In the genomic region with DNA sequence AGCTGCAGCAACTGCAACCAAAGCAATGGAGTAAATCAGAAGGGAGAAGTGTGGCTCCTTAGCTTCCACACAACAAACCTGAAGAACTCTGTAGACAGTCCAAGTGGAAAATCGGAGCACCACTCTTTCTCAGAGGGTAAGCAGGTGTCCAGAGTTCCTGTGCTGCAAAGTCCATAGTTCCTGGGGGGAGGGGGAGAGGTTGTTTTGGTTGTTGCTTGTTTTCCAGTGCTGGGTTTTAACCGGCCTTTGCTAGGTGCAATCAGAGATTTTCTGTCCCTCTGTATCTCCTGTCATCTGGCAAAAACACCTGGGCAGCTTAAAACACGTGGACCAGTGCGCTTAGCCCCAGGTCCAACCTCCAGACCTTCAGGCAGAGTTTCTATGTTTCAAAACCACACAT, we compare ENCODE assay signal across 24 mouse cellular contexts. TPM values are rescaled to one million over a fixed set of nuclear protein-coding genes. Genes with fewer than 3 reads are reported as not detected.
"Had no signal": no experiment of that assay in that cellular context is flagged by ENCODE, and none has a peak within 500 bp of the region (broad histone marks: within the 10 kb centered on the region; RNA-seq: fewer than 3 reads in every experiment).

No protein-coding gene starts in this region.

- H3K4me2 ChIP-seq: limb, embryonic 13.5 days; liver, embryonic 12.5 days; liver, embryonic 15.5 days; neural tube, embryonic 12.5 days; neural tube, embryonic 15.5 days had no signal

- H3K9me3 ChIP-seq: limb, embryonic 10.5 days; limb, embryonic 13.5 days; liver, embryonic 12.5 days; liver, embryonic 15.5 days; megakaryocyte, embryonic 14.5 days; midbrain, embryonic 10.5 days; neural tube, embryonic 12.5 days; neural tube, embryonic 15.5 days had no signal

- H3K9ac ChIP-seq: limb, embryonic 13.5 days; liver, embryonic 12.5 days; liver, embryonic 15.5 days; neural tube, embryonic 12.5 days; neural tube, embryonic 15.5 days had no signal

- H3K27me3 ChIP-seq: limb, embryonic 13.5 days; liver, embryonic 12.5 days; liver, embryonic 15.5 days; megakaryocyte, embryonic 14.5 days; neural tube, embryonic 12.5 days; neural tube, embryonic 15.5 days had no signal

- H3K4me3 ChIP-seq: layer of hippocampus, adult 2 months; limb, embryonic 10.5 days; limb, embryonic 13.5 days; liver, embryonic 12.5 days; liver, embryonic 15.5 days; megakaryocyte, embryonic 14.5 days; midbrain, embryonic 10.5 days; neural tube, embryonic 12.5 days; neural tube, embryonic 15.5 days had no signal

- H3K27ac ChIP-seq: hindbrain, postnatal 0 days; layer of hippocampus, adult 2 months; limb, embryonic 10.5 days; limb, embryonic 13.5 days; liver, embryonic 12.5 days; liver, embryonic 15.5 days; midbrain, embryonic 10.5 days; neural tube, embryonic 12.5 days; neural tube, embryonic 15.5 days; stomach, postnatal 0 days had no signal

- DNase-seq: layer of hippocampus, adult 9-11 months; midbrain, embryonic 14.5 days; right cerebral cortex, adult 18-20 months; right cerebral cortex, postnatal 14 days; right cerebral cortex, postnatal 4 days; thymus, adult 2 months; thymus, postnatal 14 days; thymus, postnatal 4 days had no signal

- ATAC-seq: hindbrain, postnatal 0 days; inflammation-experienced regulatory T-cells, adult 6 months; intestine, embryonic 16.5 days; liver, embryonic 12.5 days had no signal

- H3K4me1 ChIP-seq: limb, embryonic 10.5 days; liver, embryonic 12.5 days; liver, embryonic 15.5 days; neural tube, embryonic 12.5 days; neural tube, embryonic 15.5 days had no signal

- H3K36me3 ChIP-seq: limb, embryonic 10.5 days; limb, embryonic 13.5 days; liver, embryonic 12.5 days; liver, embryonic 15.5 days; midbrain, embryonic 10.5 days; neural tube, embryonic 12.5 days; neural tube, embryonic 15.5 days had no signal

RNA-seq across cellular contexts. Expression of a gene that starts 10.2 kb away (rescaled TPM):
- polyA plus RNA-seq: hindbrain, postnatal 0 days; inflammation-experienced regulatory T-cells, adult 6 months; large intestine, adult 2 months; liver, embryonic 12.5 days; liver, embryonic 15.5 days; lung, adult 2 months; midbrain, embryonic 10.5 days; midbrain, embryonic 14.5 days; stomach, embryonic 14.5 days; thymus, adult 2 months had no signal
